Mouse (Mus musculus): Measurements from ENCODE around the gene Wdr17. TPM values are rescaled to one million over a fixed set of nuclear protein-coding genes. Genes with fewer than 3 reads are reported as not detected.

Gene Wdr17
- polyA plus RNA-seq (2012; rRNA removed) = 4.5 and 5.5 TPM in 2 replicates

- no peaks in the 10 kb centered on the region for H3K27me3 ChIP-seq (ENCODE audit: control insufficient read depth, insufficient read depth, low read length)
- no peak within 1 kb of the TSS for H3K27ac ChIP-seq (ENCODE audit: control insufficient read depth, insufficient read depth, low read depth, low read length)
- TF ChIP-seq CTCF (IDR thresholded peaks at IDR 0.05; ENCODE audit: control insufficient read depth, insufficient read depth, insufficient replicate concordance, low read depth, low read length) (no peak), POLR2A (IDR thresholded peaks at IDR 0.05; ENCODE audit: control insufficient read depth, low read depth, low read length) (no peak)
- no peaks in the 10 kb centered on the region for H3K4me1 ChIP-seq (ENCODE audit: control insufficient read depth, insufficient read depth, low read length)
- no peaks in the 10 kb centered on the region for H3K36me3 ChIP-seq (ENCODE audit: control insufficient read depth, insufficient read depth, low read length)
- no peak within 1 kb of the TSS for H3K4me3 ChIP-seq (ENCODE audit: control insufficient read depth, low read depth, low read length)
Observed at GRCm38 (mm10) chr8:54886987-54887785, at the start of gene Wdr17. TSS of gene Wdr17 (minus strand) at chr8:54887184.

- TF ChIP-seq CTCF (IDR thresholded peaks at IDR 0.05; ENCODE audit: control insufficient read depth, insufficient read depth, insufficient replicate concordance, low read depth, low read length) (no peak), POLR2A (IDR thresholded peaks at IDR 0.05; ENCODE audit: control insufficient read depth, low read depth, low read length) (no peak)
- H3K27me3 ChIP-seq (ENCODE audit: control insufficient read depth, insufficient read depth, low read length) = no peaks in the 10 kb centered on the region
- 0 out of 2 replicates have a peak, but pooled peaks cover 4% of the 10 kb centered on the region for H3K4me1 ChIP-seq (ENCODE audit: control insufficient read depth, insufficient read depth, low read length)
- no peak overlapping the region for H3K4me3 ChIP-seq (ENCODE audit: control insufficient read depth, low read depth, low read length)
- H3K27ac ChIP-seq (ENCODE audit: control insufficient read depth, insufficient read depth, low read depth, low read length) = no peak overlapping the region
- H3K36me3 ChIP-seq (ENCODE audit: control insufficient read depth, insufficient read depth, low read length) = no peaks in the 10 kb centered on the region
Observed at GRCm38 (mm10) chr8:54932306-54932705, 45.3 kb upstream of the Wdr17 start.

- TF ChIP-seq POLR2A (IDR thresholded peaks at IDR 0.05; ENCODE audit: control insufficient read depth, low read depth, low read length) (no peak), CTCF (IDR thresholded peaks at IDR 0.05; ENCODE audit: control insufficient read depth, insufficient read depth, insufficient replicate concordance, low read depth, low read length) (no peak)
- Histone ChIP-seq H3K4me1 (ENCODE audit: control insufficient read depth, insufficient read depth, low read length) (0 out of 2 replicates have a peak, but pooled peaks cover 4% of the 10 kb centered on the region), H3K27me3 (ENCODE audit: control insufficient read depth, insufficient read depth, low read length) (no peaks in the 10 kb centered on the region), H3K36me3 (ENCODE audit: control insufficient read depth, insufficient read depth, low read length) (no peaks in the 10 kb centered on the region), H3K27ac (ENCODE audit: control insufficient read depth, insufficient read depth, low read depth, low read length) (no peak overlapping the region), H3K4me3 (ENCODE audit: control insufficient read depth, low read depth, low read length) (no peak overlapping the region)
Observed at GRCm38 (mm10) chr8:54924936-54925335, 38.0 kb upstream of the Wdr17 start.

GRCm38 (mm10) chr8:54922160-54922855, 35.3 kb upstream of the Wdr17 start:
- H3K27ac ChIP-seq (ENCODE audit: control insufficient read depth, insufficient read depth, low read depth, low read length) = no peak overlapping the region
- H3K27me3 ChIP-seq (ENCODE audit: control insufficient read depth, insufficient read depth, low read length) = no peaks in the 10 kb centered on the region
- no peaks in the 10 kb centered on the region for H3K36me3 ChIP-seq (ENCODE audit: control insufficient read depth, insufficient read depth, low read length)
- TF ChIP-seq CTCF (IDR thresholded peaks at IDR 0.05; ENCODE audit: control insufficient read depth, insufficient read depth, insufficient replicate concordance, low read depth, low read length) = no peak
- TF ChIP-seq POLR2A (IDR thresholded peaks at IDR 0.05; ENCODE audit: control insufficient read depth, low read depth, low read length) = no peak
- H3K4me1 ChIP-seq (ENCODE audit: control insufficient read depth, insufficient read depth, low read length) = no peaks in the 10 kb centered on the region
- H3K4me3 ChIP-seq (ENCODE audit: control insufficient read depth, low read depth, low read length) = no peak overlapping the region

- H3K36me3 ChIP-seq (ENCODE audit: control insufficient read depth, insufficient read depth, low read length) = no peaks in the 10 kb centered on the region
- H3K27ac ChIP-seq (ENCODE audit: control insufficient read depth, insufficient read depth, low read depth, low read length) = no peak overlapping the region
- TF ChIP-seq POLR2A (IDR thresholded peaks at IDR 0.05; ENCODE audit: control insufficient read depth, low read depth, low read length) (no peak), CTCF (IDR thresholded peaks at IDR 0.05; ENCODE audit: control insufficient read depth, insufficient read depth, insufficient replicate concordance, low read depth, low read length) (no peak)
- no peaks in the 10 kb centered on the region for H3K4me1 ChIP-seq (ENCODE audit: control insufficient read depth, insufficient read depth, low read length)
- no peaks in the 10 kb centered on the region for H3K27me3 ChIP-seq (ENCODE audit: control insufficient read depth, insufficient read depth, low read length)
- H3K4me3 ChIP-seq (ENCODE audit: control insufficient read depth, low read depth, low read length) = no peak overlapping the region
Observed at GRCm38 (mm10) chr8:54917710-54918109, 30.7 kb upstream of the Wdr17 start.

DNA sequence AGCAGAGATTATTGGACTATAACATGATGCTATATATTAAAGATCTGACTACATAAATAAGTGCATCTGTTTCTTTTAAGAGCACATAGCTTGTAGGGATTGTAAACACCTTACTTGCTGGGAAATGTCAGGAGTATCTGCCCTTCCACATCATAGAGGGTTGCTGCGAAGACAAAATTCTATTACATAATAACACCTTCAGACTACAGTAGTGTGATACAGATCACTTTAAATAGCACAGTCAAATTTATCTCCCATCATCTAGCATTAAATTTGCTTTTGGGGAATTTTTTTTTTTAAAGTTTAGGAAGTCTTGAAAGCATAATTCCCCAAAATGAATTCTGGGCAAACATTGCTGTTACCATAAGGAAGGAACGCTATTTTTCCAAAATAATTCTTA, 25.9 kb upstream of the Wdr17 start:
- Histone ChIP-seq H3K4me1 (ENCODE audit: control insufficient read depth, insufficient read depth, low read length) (no peaks in the 10 kb centered on the region), H3K27ac (ENCODE audit: control insufficient read depth, insufficient read depth, low read depth, low read length) (no peak overlapping the region), H3K4me3 (ENCODE audit: control insufficient read depth, low read depth, low read length) (no peak overlapping the region), H3K27me3 (ENCODE audit: control insufficient read depth, insufficient read depth, low read length) (no peaks in the 10 kb centered on the region), H3K36me3 (ENCODE audit: control insufficient read depth, insufficient read depth, low read length) (no peaks in the 10 kb centered on the region)
- TF ChIP-seq CTCF (IDR thresholded peaks at IDR 0.05; ENCODE audit: control insufficient read depth, insufficient read depth, insufficient replicate concordance, low read depth, low read length) (no peak), POLR2A (IDR thresholded peaks at IDR 0.05; ENCODE audit: control insufficient read depth, low read depth, low read length) (no peak)

- H3K4me1 ChIP-seq (ENCODE audit: control insufficient read depth, insufficient read depth, low read length) = no peaks in the 10 kb centered on the region
- H3K27me3 ChIP-seq (ENCODE audit: control insufficient read depth, insufficient read depth, low read length) = no peaks in the 10 kb centered on the region
- H3K27ac ChIP-seq (ENCODE audit: control insufficient read depth, insufficient read depth, low read depth, low read length) = no peak overlapping the region
- no peak overlapping the region for H3K4me3 ChIP-seq (ENCODE audit: control insufficient read depth, low read depth, low read length)
- no peaks in the 10 kb centered on the region for H3K36me3 ChIP-seq (ENCODE audit: control insufficient read depth, insufficient read depth, low read length)
- no peak for TF ChIP-seq POLR2A (IDR thresholded peaks at IDR 0.05; ENCODE audit: control insufficient read depth, low read depth, low read length)
- TF ChIP-seq CTCF (IDR thresholded peaks at IDR 0.05; ENCODE audit: control insufficient read depth, insufficient read depth, insufficient replicate concordance, low read depth, low read length) = no peak
Observed at GRCm38 (mm10) chr8:54899444-54899843, 12.5 kb upstream of the Wdr17 start.

All from testis, adult 2 months (tissue).